Comparison of ENCODE assay signal across 16 mouse cellular contexts in the genomic region with DNA sequence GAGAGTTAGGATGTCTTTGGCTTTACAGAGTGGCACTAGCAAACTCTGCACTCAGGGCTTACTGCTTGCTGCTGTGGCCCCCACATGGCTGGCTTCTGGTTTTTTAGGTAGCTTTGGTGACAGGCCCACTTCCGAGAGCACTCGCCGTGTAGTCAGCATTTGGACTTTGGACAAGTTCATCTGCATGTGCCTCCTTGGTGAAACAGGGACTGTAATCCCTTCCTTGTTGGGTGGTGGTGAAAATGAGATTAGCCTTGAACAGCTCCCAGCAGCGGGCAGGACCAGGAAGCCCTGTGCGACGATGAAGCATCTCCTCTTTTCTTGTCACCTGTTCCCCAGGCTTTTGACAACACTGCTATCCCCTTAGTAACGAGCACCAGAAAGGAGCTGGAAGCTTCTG. TPM values are rescaled to one million over a fixed set of nuclear protein-coding genes. Genes with fewer than 3 reads are reported as not detected.
"Had no signal": no experiment of that assay in that cellular context is flagged by ENCODE, and none has a peak within 500 bp of the region (broad histone marks: within the 10 kb centered on the region; RNA-seq: fewer than 3 reads in every experiment).

No protein-coding gene starts in this region.

- H3K36me3 ChIP-seq: limb, embryonic 10.5 days; liver, embryonic 13.5 days; lung, embryonic 15.5 days; midbrain, embryonic 15.5 days; neural tube, embryonic 13.5 days had no signal

- H3K4me2 ChIP-seq: liver, embryonic 13.5 days; lung, embryonic 15.5 days; midbrain, embryonic 11.5 days; midbrain, embryonic 15.5 days; neural tube, embryonic 13.5 days had no signal

- H3K9ac ChIP-seq: liver, embryonic 13.5 days; liver, postnatal 0 days; lung, embryonic 15.5 days; midbrain, embryonic 15.5 days; neural tube, embryonic 13.5 days had no signal

- H3K27ac ChIP-seq: limb, embryonic 10.5 days; liver, embryonic 13.5 days; lung, embryonic 15.5 days; macrophage; midbrain, embryonic 15.5 days; neural tube, embryonic 13.5 days had no signal

- ATAC-seq: liver, postnatal 0 days; midbrain, embryonic 15.5 days had no signal

- DNase-seq: kidney, adult 18-20 months; liver, embryonic 13.5 days; liver, postnatal 0 days; lung, postnatal 14 days; retina, postnatal 1 day; right cerebral cortex, postnatal 14 days; thymus, adult 18-20 months; thymus, postnatal 14 days had no signal

- H3K9me3 ChIP-seq: limb, embryonic 10.5 days; liver, embryonic 13.5 days; lung, embryonic 15.5 days; megakaryocyte, embryonic 14.5 days; midbrain, embryonic 15.5 days; neural tube, embryonic 13.5 days had no signal

- H3K4me3 ChIP-seq: limb, embryonic 10.5 days; liver, embryonic 13.5 days; lung, embryonic 15.5 days; midbrain, embryonic 15.5 days; neural tube, embryonic 13.5 days had no signal

- H3K4me1 ChIP-seq: liver, embryonic 13.5 days; midbrain, embryonic 15.5 days had no signal

- H3K27me3 ChIP-seq: lung, embryonic 15.5 days; neural tube, embryonic 13.5 days had no signal

RNA-seq across cellular contexts. Expression of a gene that starts 19.3 kb away (rescaled TPM):
- total RNA-seq: monocyte, adult 5-6 weeks had no signal
- polyA plus RNA-seq: limb, embryonic 10.5 days; liver, embryonic 13.5 days; liver, postnatal 0 days had no signal

RNA-seq across cellular contexts. Expression of a gene that starts 59.6 kb away (rescaled TPM):
- polyA plus RNA-seq: macrophage had no signal
